Mouse (Mus musculus) midbrain, embryonic 12.5 days (tissue): ENCODE data around the gene Pla2g2c. TPM values are rescaled to one million over a fixed set of nuclear protein-coding genes. Genes with fewer than 3 reads are reported as not detected.

Experiments used
- ATAC-seq: fragments of 200-750 bp; cut with Nextera tagmentation; 2 replicates; pipeline ENCODE4 v1.8.0; 2017; ENCODE audit warnings: low read depth, moderate TSS enrichment, moderate library complexity; ENCODE audit not compliant: low FRiP score
- H3K27ac ChIP-seq: fragments of 300-500 bp; sonication (generic); replicated peaks from 2 replicates; pipeline ENCODE4 v1.5.1; 2016; ENCODE audit warnings: mild to moderate bottlenecking
- H3K27me3 ChIP-seq: fragments of 300-500 bp; sonication (generic); 2 replicates; pipeline ENCODE4 v1.6.1; 2016; ENCODE audit warnings: mild to moderate bottlenecking
- H3K36me3 ChIP-seq: fragments of 300-500 bp; sonication (generic); 2 replicates; pipeline ENCODE4 v1.6.1; 2016
- H3K4me1 ChIP-seq: fragments of 300-500 bp; sonication (generic); 2 replicates; pipeline ENCODE4 v1.6.1; 2016
- H3K4me2 ChIP-seq: fragments of 300-500 bp; sonication (generic); replicated peaks from 2 replicates; pipeline ENCODE4 v1.6.1; 2016; ENCODE audit warnings: mild to moderate bottlenecking, moderate library complexity
- H3K4me3 ChIP-seq: fragments of 300-500 bp; sonication (generic); 2 replicates; pipeline ENCODE4 v1.5.1; 2016; ENCODE audit warnings: mild to moderate bottlenecking
- H3K9ac ChIP-seq: fragments of 300-500 bp; sonication (generic); replicated peaks from 2 replicates; pipeline ENCODE4 v1.6.1; 2016; ENCODE audit warnings: mild to moderate bottlenecking, moderate library complexity
- H3K9me3 ChIP-seq: fragments of 300-500 bp; sonication (generic); 2 replicates; pipeline ENCODE4 v1.6.1; 2016; ENCODE audit warnings: mild to moderate bottlenecking
- WGBS: fragments of 180-500 bp; shearing (Covaris S2); methylation state at CpG from one replicate; pipeline ENCODE4 v1.1.7; 2016; 5-methylcytosine and 5-hydroxymethylcytosine counted together
- polyA plus RNA-seq: library from polyadenylated mRNA; unstranded; fragments of >200 nt; fragmentation: Nextera tagmentation; extraction: Ambion mirVana; gene quantifications from 2 replicates; pipeline ENCODE4 v1.2.1, GENCODE M21; 2016

Pla2g2c gene
- polyA plus RNA-seq, 1 experiment from 2014 or later: 0.50 TPM

DNA sequence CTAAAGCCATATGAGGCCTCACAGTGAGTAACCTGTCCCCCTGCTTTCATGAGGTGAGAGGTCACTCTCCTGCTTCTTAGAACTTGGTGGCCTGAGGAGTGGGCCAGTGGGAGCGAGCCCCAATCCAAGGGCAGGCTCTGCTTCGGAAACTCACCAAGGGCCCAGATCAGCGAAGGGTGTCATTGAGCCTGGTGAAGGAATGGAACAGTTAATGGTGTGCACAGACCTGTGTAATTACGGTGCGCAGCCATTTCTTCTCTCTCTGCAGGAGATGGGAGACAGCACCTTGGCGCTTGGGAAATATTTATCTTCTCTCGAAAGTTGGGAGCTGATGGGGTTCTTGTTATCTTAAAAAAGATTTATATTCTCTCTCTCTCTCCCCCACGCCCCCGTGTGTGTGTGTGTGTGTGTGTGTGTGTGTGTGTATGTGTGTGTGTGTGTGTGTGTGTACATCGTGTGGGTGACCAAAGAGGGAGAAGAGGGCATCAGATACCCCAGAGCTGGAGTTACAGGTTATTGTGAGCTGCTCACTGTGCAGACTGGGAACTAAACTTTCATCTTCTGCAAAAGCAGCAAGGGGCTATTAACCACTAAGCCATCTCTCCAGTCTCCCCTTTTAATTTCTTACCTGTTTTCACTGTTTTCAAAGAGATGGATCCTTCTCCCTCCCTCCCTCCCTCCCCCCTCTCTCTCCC is 27.3 kb upstream of the Pla2g2c start:
- Histone ChIP-seq H3K36me3 (no peaks in the 10 kb centered on the region), H3K4me2 (no peak overlapping the region), H3K9ac (no peak overlapping the region), H3K4me1 (peaks cover 32% of the 10 kb centered on the region), H3K9me3 (no peaks in the 10 kb centered on the region), H3K27ac (no peak overlapping the region), H3K27me3 (peaks cover 13% of the 10 kb centered on the region; the same call in 1 of the 2 replicates), H3K4me3 (no peak overlapping the region)
- no peak for ATAC-seq
- 35% methylated on average over 9 of the region's 10 CpGs for WGBS

- Histone ChIP-seq H3K9ac (no peak overlapping the region), H3K36me3 (no peaks in the 10 kb centered on the region), H3K27ac (no peak overlapping the region), H3K4me2 (no peak overlapping the region), H3K4me3 (no peak overlapping the region), H3K4me1 (peaks cover 24% of the 10 kb centered on the region), H3K9me3 (no peaks in the 10 kb centered on the region), H3K27me3 (peaks cover 17% of the 10 kb centered on the region)
- 59% methylated on average over 2 of the region's 2 CpGs for WGBS
- ATAC-seq: no peak
These were observed 26.3 kb upstream of the Pla2g2c start for GRCm38 (mm10) chr4:138698296-138698695.

- H3K4me3 ChIP-seq: no peak overlapping the region
- H3K4me2 ChIP-seq: no peak overlapping the region
- no peak overlapping the region for H3K9ac ChIP-seq
- peaks cover 17% of the 10 kb centered on the region for H3K27me3 ChIP-seq
- peaks cover 15% of the 10 kb centered on the region; the same call in 1 of the 2 replicates for H3K4me1 ChIP-seq
- 29% methylated on average over 15 of the region's 15 CpGs for WGBS
- no peak for ATAC-seq
- no peak overlapping the region for H3K27ac ChIP-seq
- no peaks in the 10 kb centered on the region for H3K36me3 ChIP-seq
- H3K9me3 ChIP-seq: no peaks in the 10 kb centered on the region
These were observed 24.2 kb upstream of the Pla2g2c start for GRCm38 (mm10) chr4:138700184-138700982.

- H3K27me3 ChIP-seq: peaks cover 14% of the 10 kb centered on the region
- no peaks in the 10 kb centered on the region for H3K9me3 ChIP-seq
- WGBS: 73% methylated on average over 8 of the region's 8 CpGs
- no peak overlapping the region for H3K27ac ChIP-seq
- no peaks in the 10 kb centered on the region for H3K36me3 ChIP-seq
- no peak overlapping the region; the same call in 1 of the 2 replicates for H3K9ac ChIP-seq
- no peak for ATAC-seq
- no peak overlapping the region for H3K4me3 ChIP-seq
- H3K4me2 ChIP-seq: no peak overlapping the region
- H3K4me1 ChIP-seq: peaks cover 15% of the 10 kb centered on the region; the same call in 1 of the 2 replicates
These were observed 23.5 kb upstream of the Pla2g2c start for GRCm38 (mm10) chr4:138701111-138701510.

GRCm38 (mm10) chr4:138702031-138702430 is 22.6 kb upstream of the Pla2g2c start:
- no peak overlapping the region for H3K27ac ChIP-seq
- no peak overlapping the region for H3K4me2 ChIP-seq
- no peaks in the 10 kb centered on the region for H3K36me3 ChIP-seq
- no peak overlapping the region for H3K9ac ChIP-seq
- WGBS: 78% methylated on average over 2 of the region's 2 CpGs
- peaks cover 6% of the 10 kb centered on the region; the same call in 1 of the 2 replicates for H3K4me1 ChIP-seq
- H3K9me3 ChIP-seq: no peaks in the 10 kb centered on the region
- no peak for ATAC-seq
- H3K4me3 ChIP-seq: no peak overlapping the region
- H3K27me3 ChIP-seq: peaks cover 10% of the 10 kb centered on the region

DNA sequence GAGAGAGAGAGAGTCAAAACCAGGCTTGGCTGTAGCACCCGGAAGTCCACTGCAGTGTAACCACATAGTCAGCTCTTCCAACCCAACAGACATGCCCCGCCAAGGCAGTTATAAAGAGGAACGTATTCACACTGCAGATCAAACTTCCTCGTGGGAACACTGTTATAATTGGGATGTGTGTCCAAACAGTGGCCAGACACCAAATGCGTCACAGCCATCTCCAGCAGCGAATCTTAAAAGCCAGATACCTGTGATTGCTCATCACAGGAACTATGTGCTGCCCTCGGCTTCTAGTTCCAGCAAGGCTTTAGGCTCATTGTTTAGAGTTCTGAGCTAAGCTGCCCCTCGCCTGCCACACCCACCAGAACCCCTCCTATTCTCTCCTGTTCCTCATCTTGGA is 22.1 kb upstream of the Pla2g2c start:
- Histone ChIP-seq H3K9ac (no peak overlapping the region), H3K4me2 (no peak overlapping the region), H3K4me1 (peaks cover 1% of the 10 kb centered on the region; the same call in 1 of the 2 replicates), H3K36me3 (no peaks in the 10 kb centered on the region), H3K27ac (no peak overlapping the region), H3K27me3 (peaks cover 5% of the 10 kb centered on the region; the same call in 1 of the 2 replicates), H3K9me3 (no peaks in the 10 kb centered on the region), H3K4me3 (no peak overlapping the region)
- no peak for ATAC-seq
- 77% methylated on average over 8 of the region's 8 CpGs for WGBS

DNA sequence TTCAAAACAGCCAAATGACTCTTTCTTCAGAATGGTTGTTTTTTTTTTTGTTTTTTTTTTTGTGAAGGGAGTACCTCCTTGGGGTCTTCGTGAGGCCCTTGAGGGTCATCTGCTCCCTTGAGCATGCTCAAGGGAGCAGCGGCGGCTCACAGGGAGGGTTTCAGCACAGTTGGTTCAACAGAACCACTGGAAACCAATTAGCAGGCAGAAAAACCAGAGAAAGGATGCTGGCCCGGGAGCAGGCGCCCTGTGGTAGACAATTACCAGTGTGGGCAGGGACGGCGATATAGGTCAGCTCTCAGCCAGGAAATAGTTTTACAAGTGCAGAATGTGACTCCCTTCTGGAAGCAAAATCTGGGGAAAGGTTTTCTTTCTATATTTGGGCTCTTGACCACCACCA is 21.0 kb upstream of the Pla2g2c start:
- WGBS: 66% methylated on average over 7 of the region's 7 CpGs
- peaks cover 4% of the 10 kb centered on the region; the same call in 1 of the 2 replicates for H3K27me3 ChIP-seq
- H3K36me3 ChIP-seq: no peaks in the 10 kb centered on the region
- no peak overlapping the region for H3K27ac ChIP-seq
- no peak for ATAC-seq
- no peaks in the 10 kb centered on the region for H3K9me3 ChIP-seq
- no peak overlapping the region for H3K4me3 ChIP-seq
- no peak overlapping the region for H3K9ac ChIP-seq
- no peak overlapping the region for H3K4me2 ChIP-seq
- H3K4me1 ChIP-seq: no peaks in the 10 kb centered on the region

DNA sequence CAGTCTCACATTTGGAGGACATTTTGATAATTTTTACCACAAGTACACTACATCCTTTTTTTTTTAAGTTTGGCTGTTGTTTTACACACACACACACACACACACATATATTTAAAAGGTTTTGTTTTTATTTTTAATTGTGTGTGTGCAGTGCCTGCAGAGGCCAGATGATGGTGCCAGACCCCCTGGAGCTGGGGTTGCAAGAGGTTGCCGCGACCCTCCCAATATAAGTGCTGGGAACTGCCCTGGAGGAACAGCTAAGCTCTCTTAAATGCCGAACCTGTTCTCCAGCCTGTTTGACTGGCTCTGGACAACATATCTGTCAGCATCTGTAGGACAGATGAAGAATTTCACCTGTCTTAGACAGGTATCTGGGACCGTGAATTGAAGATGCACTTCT is 20.4 kb upstream of the Pla2g2c start:
- Histone ChIP-seq H3K27ac (no peak overlapping the region), H3K9me3 (no peaks in the 10 kb centered on the region), H3K9ac (no peak overlapping the region), H3K4me3 (no peak overlapping the region), H3K4me2 (no peak overlapping the region), H3K27me3 (peaks cover 4% of the 10 kb centered on the region; the same call in 1 of the 2 replicates), H3K36me3 (no peaks in the 10 kb centered on the region), H3K4me1 (no peaks in the 10 kb centered on the region)
- ATAC-seq: no peak
- WGBS: 85% methylated on average over 4 of the region's 4 CpGs

GRCm38 (mm10) chr4:138706620-138707019 is 18.0 kb upstream of the Pla2g2c start:
- WGBS: 91% methylated on average over 8 of the region's 8 CpGs
- peaks cover 4% of the 10 kb centered on the region; the same call in 1 of the 2 replicates for H3K27me3 ChIP-seq
- H3K9me3 ChIP-seq: no peaks in the 10 kb centered on the region
- no peak overlapping the region for H3K4me3 ChIP-seq
- no peak overlapping the region for H3K4me2 ChIP-seq
- H3K27ac ChIP-seq: no peak overlapping the region
- no peak for ATAC-seq
- H3K9ac ChIP-seq: no peak overlapping the region
- no peaks in the 10 kb centered on the region for H3K4me1 ChIP-seq
- H3K36me3 ChIP-seq: no peaks in the 10 kb centered on the region

DNA sequence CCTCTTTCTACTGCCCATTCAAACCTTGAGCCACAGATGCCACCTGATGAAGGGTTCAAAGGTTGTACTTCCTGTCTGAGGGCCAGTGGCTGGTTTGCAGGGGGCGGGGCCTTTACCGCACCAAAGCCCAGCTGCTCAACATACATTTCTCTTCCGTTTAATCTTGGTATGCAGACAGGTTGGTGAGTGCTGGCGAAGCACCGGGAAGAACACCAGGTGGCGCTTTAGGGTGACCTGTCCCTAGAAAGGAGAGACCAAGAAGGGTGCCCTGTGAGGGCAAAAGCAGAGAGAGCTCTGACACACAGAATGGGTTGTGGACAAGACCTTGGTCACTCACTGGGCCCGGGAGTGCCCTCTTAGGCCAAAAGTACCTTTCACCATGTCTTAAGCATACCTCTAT is 16.0 kb upstream of the Pla2g2c start:
- 14% methylated on average over 7 of the region's 7 CpGs for WGBS
- Histone ChIP-seq H3K4me2 (no peak overlapping the region), H3K9ac (no peak overlapping the region), H3K9me3 (no peaks in the 10 kb centered on the region), H3K27ac (no peak overlapping the region), H3K36me3 (no peaks in the 10 kb centered on the region), H3K27me3 (no peaks in the 10 kb centered on the region), H3K4me3 (no peak overlapping the region), H3K4me1 (no peaks in the 10 kb centered on the region)
- ATAC-seq: no peak

GRCm38 (mm10) chr4:138709246-138709645 is 15.3 kb upstream of the Pla2g2c start:
- no peak overlapping the region for H3K4me3 ChIP-seq
- no peak for ATAC-seq
- no peaks in the 10 kb centered on the region for H3K9me3 ChIP-seq
- H3K4me2 ChIP-seq: no peak overlapping the region
- WGBS: 84% methylated on average over 10 of the region's 11 CpGs
- H3K9ac ChIP-seq: no peak overlapping the region
- H3K4me1 ChIP-seq: no peaks in the 10 kb centered on the region
- no peaks in the 10 kb centered on the region for H3K36me3 ChIP-seq
- H3K27ac ChIP-seq: no peak overlapping the region
- no peaks in the 10 kb centered on the region for H3K27me3 ChIP-seq

GRCm38 (mm10) chr4:138709944-138710343 is 14.6 kb upstream of the Pla2g2c start:
- Histone ChIP-seq H3K27ac (no peak overlapping the region), H3K9ac (no peak overlapping the region), H3K4me3 (no peak overlapping the region), H3K27me3 (no peaks in the 10 kb centered on the region), H3K4me1 (no peaks in the 10 kb centered on the region), H3K36me3 (no peaks in the 10 kb centered on the region), H3K9me3 (no peaks in the 10 kb centered on the region), H3K4me2 (no peak overlapping the region)
- no peak for ATAC-seq
- WGBS: 81% methylated on average over 7 of the region's 7 CpGs
